Mouse (Mus musculus) midbrain, embryonic 16.5 days (tissue): ENCODE data around the gene Phf10. TPM values are rescaled to one million over a fixed set of nuclear protein-coding genes. Genes with fewer than 3 reads are reported as not detected.

Source experiments
- polyA plus RNA-seq: library from polyadenylated mRNA; unstranded; fragments of >200 nt; fragmentation: Nextera tagmentation; extraction: Ambion mirVana; gene quantifications from 2 replicates; pipeline ENCODE4 v1.2.1, GENCODE M21; 2015

Gene Phf10
- polyA plus RNA-seq, 1 experiment from 2014 or later = 12.8 TPM

Other genes with a start within 250 kb of the Phf10 start
- gene Wdr27, start 18.1 kb downstream of the Phf10 start, polyA plus RNA-seq = 8.8 and 9.2 TPM in 2 replicates
- 24.1 and 26.2 TPM in 2 replicates for gene 1600012H06Rik, start 18.1 kb downstream of the Phf10 start, polyA plus RNA-seq
- gene 9030025P20Rik, start 17.2 kb upstream of the Phf10 start, polyA plus RNA-seq = 8.6 and 10.0 TPM in 2 replicates
- gene Gm3417, start 17.5 kb upstream of the Phf10 start, polyA plus RNA-seq = 0.66 TPM in 1 of 2 replicates, not detected in the other
- 9.2 and 10.3 TPM in 2 replicates for gene Gm3435, start 48.9 kb upstream of the Phf10 start, polyA plus RNA-seq
- gene Ermard, start 79.9 kb upstream of the Phf10 start, polyA plus RNA-seq = 74.3 and 89.8 TPM in 2 replicates
- 0.50 TPM in 1 of 2 replicates, not detected in the other for gene Tcte3, start 80.2 kb upstream of the Phf10 start, polyA plus RNA-seq
- 4.7 and 5.6 TPM in 2 replicates for gene Gm3448, start 80.3 kb upstream of the Phf10 start, polyA plus RNA-seq